Mouse (Mus musculus): ENCODE measurements around the gene Bmp4.

Gene Bmp4

GRCm38 (mm10) chr14:46385701-46386477 lies 4.6 kb downstream of the Bmp4 start:
- peak; percentile 47 to 57 for DNase-seq

DNA sequence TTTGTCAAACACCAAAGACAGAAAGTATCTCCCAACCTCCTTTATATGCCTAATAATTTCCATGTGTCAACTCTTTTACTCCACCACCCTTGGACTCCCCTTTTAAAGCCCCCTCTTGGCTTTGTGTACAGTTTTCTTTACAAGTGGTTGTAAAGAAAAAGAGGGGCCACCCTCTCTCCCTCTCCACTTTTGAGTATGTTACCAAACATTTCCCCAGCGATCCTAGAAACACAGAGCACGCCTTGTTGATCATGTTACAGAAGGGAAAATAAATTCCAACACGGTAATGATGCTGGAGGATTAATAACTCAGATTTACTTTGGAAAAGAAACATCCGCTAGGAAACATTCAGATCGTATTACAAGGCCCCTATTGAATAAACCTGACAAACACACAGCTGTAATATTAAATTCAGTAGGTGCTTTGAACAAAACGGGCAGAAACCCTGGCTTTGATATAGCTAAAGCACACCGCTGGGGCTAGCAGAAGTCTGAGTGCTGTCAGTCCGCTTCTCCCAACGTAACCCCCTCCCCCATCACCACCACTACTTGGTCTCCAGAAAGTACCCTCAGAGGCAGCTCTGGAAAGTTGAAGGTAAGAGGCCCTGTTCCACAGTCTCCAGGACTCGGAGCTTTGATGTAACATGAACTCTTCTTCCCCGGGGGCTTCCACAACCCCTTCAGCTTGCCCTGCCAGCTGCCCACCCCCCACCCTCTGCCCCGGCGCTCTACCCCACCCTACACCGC lies 5.3 kb downstream of the Bmp4 start:
- DNase-seq = peak in 1 of 2 experiments; percentile 41

DNA sequence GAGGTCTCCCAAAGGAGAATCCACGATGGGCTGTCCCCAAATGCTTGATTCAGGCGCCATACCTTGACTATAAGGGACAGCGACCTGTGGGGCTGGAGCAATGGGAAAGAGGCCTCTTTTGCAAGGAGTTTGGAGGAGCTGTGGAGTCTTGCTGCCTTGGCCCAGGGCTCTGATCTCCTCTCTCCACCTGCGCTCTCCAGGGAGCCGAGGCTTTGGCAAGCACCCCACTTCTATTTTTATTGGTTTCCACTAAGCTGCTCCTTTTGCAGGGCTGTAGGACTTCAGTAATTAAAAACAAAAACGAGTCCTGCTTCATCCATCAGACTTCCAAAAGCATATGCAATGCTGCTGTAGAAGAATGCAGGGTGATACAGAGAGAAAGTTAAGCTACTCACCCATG lies 9.0 kb downstream of the Bmp4 start:
- no peak for DNase-seq

DNA sequence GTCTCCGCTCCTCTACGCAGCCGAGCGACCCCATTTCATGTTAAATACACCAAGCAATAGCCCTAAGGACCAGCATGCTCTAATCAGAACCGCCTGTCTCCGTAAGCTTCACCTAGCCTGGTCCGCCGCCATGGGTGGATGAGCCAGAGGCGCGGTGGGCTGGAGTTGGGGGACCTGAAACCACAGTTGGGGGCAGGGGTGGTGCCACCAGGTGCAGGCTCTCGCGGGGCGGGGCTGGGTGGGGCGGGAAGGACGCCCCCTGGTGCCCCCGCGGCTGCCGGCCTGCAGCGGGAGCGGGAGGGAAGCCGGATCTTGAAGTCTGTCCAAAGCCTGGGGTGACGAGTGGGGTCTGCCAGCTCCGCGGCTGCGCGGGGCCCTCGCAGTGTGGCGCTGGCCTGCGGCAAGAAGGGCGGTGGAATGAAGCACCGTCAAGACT lies 10.2 kb downstream of the Bmp4 start:
- peak; percentile 61 to 72 for DNase-seq

GRCm38 (mm10) chr14:46379285-46379684 lies 11.2 kb downstream of the Bmp4 start, which contains the start of gene Gm15217:
Gene Gm15217, plus strand, starts transcription at chr14:46379414.
- no peak for DNase-seq

GRCm38 (mm10) chr14:46375796-46376195 lies 14.7 kb downstream of the Bmp4 start:
- DNase-seq = no peak

DNA sequence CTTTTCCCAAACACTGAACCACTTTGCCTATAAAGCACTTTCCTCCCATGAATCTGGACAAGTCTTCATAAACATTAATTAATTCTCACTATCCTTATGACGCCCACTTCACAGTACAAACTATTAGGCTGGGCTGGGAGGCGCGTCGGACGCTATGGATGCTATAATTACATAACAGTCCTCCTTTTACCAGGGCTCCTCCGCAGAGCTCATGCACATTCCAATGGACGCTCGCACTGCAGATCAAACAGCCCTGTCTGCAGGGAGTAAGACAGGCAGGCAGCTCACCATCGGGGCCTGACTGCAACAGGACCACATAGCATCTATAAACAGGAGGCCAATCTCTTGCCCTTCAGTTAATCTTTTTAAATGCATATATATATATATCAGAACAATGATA lies 18.0 kb downstream of the Bmp4 start:
- DNase-seq = no peak

- DNase-seq = peak; percentile 35 to 37
Measured at GRCm38 (mm10) chr14:46363209-46363608, 27.3 kb downstream of the Bmp4 start.

DNA sequence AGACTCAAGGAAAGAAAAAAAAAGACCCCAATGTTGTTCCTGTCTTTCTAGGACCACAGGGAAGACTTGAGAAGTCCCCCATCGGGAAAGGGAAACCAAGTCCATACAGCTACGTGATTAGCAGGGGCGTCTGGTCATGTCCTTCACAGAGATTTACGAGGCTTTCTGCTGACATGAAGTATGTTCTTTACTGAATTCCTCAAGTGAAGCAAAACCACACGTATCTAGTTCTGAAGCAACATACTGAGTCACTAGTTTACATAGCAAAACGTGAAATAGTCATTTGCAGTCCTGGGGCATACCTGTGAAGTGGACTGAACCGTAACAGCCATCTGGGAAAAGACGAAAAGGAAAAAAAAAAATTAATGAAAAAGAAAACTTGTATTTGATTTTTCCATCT lies 32.8 kb downstream of the Bmp4 start:
- no peak for DNase-seq

GRCm38 (mm10) chr14:46357286-46357685 lies 33.2 kb downstream of the Bmp4 start:
- DNase-seq = no peak

GRCm38 (mm10) chr14:46344750-46345149 lies 45.7 kb downstream of the Bmp4 start:
- DNase-seq = no peak

DNA sequence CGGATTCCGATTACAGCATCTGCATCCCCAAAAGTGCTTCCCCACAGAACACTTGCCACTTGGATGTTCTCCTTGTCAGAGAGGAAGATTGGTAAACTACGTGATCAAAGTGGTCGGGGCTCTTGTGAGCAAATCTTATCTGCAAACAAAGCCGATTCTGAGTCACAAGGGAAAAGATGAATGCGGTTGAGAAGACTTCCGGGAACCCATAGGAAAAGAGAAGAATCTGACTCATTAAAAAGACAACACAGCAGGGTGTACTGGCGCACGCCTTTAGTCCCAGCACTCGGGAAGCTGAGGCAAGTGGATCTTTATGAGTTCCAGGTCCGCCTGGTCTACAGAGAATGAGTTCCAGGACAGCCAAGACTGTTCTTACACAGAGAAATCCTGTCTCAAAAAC lies 51.7 kb downstream of the Bmp4 start:
- no peak for DNase-seq

Measured in kidney, postnatal 4 days (tissue).